Mouse (Mus musculus) ovary, postnatal 10 days (tissue): ENCODE measurements around the gene Slc27a1.
"Not testable (repeated sequence)": the region's sequence is repeated elsewhere in the genome, so short reads cannot be mapped to it uniquely, and the experiment has no call there.

Experiments used
- DNase-seq: peaks from one replicate; pipeline ENCODE4 v3.0.0; 2022; ENCODE audit warnings: low spot score

Gene Slc27a1

GRCm38 (mm10) chr8:71568387-71568937, at the start of gene Slc27a1:
Slc27a1 (plus strand) TSS chr8:71568882.
- DNase-seq = peak; percentile 54

DNA sequence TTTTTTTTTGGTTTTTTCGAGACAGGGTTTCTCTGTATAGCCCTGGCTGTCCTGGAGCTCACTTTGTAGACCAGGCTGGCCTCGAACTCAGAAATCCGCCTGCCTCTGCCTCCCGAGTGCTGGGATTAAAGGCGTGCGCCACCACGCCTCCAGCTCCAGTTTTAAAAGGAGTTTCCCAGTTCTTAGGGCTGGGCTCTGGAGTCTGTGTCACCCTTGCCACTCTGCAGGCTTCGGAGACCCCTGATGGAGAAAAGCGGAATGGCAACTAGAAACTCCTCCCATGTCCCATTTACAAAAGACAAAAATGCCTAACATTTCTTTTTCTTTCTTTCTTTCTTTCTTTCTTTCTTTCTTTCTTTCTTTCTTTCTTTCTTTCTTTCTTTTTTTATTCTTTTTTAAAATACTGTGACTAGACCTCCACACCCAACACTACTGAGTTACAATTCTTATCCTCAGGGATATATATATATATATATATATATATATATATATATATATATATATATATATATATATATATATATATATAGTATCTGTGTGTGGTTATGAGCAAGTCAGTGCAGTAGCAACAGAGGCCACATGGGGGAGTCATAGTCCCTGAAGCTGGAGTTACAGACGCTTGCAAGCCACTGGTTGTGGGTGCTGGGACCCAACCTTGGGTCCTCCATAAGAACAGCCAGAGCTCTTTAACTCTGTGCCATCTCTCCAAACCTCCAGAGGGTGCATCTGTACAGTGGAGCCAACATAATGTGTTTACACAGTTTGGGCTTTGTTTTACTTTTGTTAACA, 49.5 kb upstream of the Slc27a1 start:
- DNase-seq = not testable (repeated sequence)

GRCm38 (mm10) chr8:71521634-71522033, 47.0 kb upstream of the Slc27a1 start:
- peak; percentile 93 for DNase-seq

DNA sequence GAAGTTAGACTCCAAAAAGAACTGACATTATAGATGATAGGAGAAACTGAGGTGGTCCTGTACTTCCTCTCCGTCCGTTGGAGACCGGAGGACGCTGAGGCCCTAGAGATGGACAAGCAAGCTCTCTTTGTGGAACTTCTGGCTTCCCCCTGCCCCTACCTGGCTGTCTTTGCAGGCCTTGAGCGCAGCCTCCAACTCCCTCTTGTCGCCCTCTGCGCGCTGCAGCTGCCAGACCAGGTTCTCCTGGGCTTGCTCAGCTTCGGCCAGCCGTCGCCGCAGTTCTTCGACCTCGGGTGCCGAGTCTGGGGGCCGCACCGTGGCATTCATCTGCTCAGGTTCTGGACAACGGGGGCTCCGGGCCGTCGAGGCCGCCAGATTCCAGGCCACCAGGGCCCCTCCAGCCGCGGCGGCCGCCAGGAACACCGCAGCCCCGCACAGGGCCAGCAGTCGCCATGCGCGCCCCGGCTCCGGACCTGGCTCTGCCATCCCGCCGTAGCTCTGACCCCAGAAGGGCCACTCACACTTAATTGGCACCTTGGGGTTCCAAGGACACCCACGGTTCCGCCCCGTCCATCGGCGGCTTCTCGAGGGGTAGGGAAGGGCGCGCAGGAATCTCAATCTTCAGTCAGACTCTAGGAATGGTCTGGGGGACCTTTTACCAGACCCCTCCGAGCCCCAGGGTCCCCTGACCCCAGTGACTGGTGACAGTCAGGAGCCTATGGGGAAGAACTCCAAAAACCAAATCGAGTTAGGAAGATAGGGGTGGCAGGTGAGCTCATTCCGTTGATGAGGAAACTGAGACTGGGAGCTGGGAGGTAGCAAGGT, 43.2 kb upstream of the Slc27a1 start, which contains the start of gene Ccdc194:
Gene Ccdc194 (minus strand): TSS at position 486 of the 825 bp plus-strand sequence.
- DNase-seq = no peak

DNA sequence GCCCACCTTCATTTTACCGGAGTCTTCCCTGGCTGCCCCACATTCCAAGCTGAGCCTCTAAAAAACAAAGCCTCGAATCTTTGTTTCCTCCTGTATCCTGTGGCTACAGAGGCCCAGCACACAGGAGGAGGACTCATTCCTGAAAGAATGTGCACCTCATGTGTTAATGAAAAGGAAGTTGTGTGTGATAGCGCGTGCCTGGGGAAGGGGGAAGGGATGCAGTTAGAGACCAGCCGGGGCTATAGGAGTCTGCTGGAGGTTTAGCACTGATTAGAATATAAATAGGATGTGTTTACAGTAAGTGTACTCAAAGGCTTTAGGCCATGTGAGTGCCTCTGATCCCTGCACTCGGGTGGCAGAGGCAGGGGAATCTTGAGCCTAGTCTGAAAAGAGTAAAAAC, 42.4 kb upstream of the Slc27a1 start:
- no peak for DNase-seq

DNA sequence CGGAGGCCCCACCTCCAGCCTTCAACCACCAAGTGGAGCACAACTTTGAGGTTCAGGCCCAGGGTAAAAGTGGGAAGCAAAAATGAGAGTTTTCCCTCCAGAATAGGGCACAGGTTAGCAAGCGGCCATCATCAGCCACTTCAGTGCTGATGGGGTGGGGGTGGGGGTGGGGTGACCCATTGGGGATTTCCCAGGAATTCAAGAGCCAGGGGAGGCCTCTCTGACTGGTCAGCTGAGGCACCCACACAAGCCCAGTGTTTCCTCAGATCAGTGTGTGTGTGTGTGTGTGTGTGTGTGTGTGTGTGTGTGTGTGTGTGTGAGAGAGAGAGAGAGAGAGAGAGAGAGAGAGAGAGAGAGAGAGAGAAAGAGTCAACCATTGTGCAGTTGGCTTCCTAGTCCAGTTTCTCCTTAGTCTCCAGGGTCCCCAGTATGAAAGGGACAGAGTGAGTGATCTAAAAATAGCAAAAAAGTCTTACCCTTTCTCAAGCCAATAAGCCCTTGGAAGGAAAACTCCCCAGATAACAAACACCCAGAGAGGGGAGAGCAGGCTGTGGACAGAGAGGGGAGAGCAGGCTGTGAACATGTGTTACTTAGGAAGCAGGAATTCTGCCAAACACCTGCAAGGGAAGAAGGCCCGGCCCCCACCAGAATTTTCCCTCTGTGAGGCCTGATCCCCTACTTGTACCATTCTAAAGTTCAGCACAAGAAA, 41.4 kb upstream of the Slc27a1 start:
- DNase-seq = no peak

GRCm38 (mm10) chr8:71528362-71529073, 40.2 kb upstream of the Slc27a1 start:
- DNase-seq = no peak

- not testable (repeated sequence) for DNase-seq
Measured at GRCm38 (mm10) chr8:71530735-71531467, 37.8 kb upstream of the Slc27a1 start.

DNA sequence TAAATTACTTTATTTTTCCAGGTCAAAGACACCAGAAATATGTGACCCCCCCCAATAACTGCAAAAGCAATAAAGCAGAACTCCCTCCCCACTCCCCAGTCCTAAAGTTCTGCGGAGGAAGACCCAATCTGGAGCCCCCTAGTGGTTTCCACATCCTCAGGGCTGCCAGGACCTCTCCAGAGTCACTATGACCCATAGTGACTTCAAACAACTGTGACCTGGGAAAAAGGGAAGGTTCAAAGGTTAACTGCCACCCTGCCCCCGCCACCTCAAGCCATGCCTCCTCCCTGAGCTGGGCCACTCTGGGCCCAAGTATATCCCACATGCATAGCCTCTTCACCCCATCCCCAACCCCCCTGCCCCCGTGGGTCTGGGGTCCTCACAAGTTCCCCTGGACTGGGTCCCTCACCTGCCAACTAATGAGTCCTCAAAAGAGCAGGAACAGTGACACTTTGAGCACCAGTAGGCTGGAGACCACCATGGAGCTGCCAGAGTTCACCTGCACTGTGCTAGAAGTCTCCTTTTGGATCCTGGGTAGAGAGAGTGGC, 34.3 kb upstream of the Slc27a1 start:
- DNase-seq = no peak

DNA sequence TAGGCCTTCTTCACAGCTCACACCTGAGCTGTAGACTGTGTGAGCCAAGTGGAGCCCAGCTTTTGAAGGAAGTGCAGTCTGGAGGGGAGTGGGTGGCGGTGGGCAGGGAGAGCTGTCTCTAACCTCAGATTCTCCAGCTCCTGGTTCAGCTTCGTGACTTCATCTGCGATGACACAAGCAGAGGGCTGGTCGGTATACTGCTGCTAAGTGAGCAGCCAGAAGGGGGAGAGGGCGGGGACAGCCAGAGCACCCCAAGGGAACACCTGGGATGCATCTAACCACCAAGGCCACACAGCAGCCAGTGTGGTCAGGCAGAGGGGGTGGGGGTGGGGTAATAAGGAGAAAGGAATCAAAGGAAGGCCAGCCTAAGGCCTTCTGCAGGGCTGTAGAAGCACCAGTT, 33.0 kb upstream of the Slc27a1 start:
- DNase-seq = no peak

GRCm38 (mm10) chr8:71537028-71537867, 31.4 kb upstream of the Slc27a1 start, which contains the start of gene Bst2:
Bst2 (minus strand) TSS chr8:71537456.
- DNase-seq = peak; percentile 49

GRCm38 (mm10) chr8:71542632-71543343, 25.9 kb upstream of the Slc27a1 start, which contains the start of gene Mvb12a:
Mvb12a (plus strand) TSS chr8:71542922.
- peak; percentile 71 for DNase-seq

GRCm38 (mm10) chr8:71543755-71544154, 24.9 kb upstream of the Slc27a1 start:
- no peak for DNase-seq

GRCm38 (mm10) chr8:71545053-71545452, 23.6 kb upstream of the Slc27a1 start:
- no peak for DNase-seq

DNA sequence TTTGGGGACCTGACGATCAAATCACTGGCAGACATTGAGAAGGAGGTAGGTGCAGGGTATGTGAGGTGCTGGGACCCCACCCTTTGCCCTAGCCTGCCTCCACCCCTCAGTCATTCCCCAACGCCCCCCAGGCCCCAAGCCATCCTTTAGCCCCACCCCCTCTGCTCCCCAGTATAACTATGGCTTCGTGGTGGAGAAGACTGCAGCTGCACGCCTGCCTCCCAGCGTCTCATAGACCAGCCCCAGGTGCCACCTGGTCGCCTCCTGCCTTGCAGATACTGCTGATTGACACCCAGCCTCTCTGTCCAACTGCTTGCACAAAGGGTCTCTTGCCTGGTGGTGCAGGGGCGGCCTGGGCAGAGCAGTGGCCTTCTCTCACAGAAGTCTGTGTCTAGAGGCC, 21.1 kb upstream of the Slc27a1 start:
- no peak for DNase-seq

DNA sequence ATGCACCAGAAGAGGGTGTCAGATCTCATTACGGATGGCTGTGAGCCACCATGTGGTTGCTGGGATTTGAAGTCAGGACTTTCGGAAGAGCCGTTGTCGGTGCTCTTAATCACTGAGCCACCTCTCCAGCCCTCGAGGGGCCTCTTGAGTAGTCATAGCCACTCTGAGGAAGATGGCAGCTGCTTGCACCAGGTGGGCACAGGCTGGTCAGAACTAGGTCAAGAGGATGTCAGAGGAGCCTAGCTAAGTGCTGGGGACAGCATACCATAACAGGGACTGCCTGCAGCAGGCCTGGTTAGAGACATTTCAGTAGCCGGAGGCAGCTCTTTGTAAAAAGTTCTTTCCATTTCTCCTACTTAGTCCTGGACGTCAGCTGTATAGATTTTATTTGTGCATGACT, 17.9 kb upstream of the Slc27a1 start:
- DNase-seq = no peak

DNA sequence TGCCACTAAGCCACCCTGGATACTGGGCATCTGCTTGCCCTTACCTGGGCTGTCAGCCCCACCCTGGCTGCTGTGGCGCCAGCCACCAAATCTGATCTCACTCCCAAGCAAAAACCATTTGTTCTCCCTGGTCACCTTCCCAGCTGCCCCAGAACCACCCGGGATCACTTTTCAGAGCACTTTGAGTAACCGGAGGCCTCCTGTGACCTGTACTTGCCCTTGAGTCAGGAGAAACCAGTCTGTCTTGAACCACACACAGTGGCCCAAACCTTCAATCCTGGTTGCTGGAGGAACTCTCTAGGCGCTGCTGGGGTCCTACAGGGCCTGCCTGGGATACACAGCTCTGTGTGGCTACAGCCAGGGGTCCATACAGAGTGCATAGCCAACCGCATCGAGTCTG, 15.9 kb upstream of the Slc27a1 start:
- DNase-seq = no peak

GRCm38 (mm10) chr8:71554001-71554400, 14.7 kb upstream of the Slc27a1 start:
- DNase-seq = no peak

DNA sequence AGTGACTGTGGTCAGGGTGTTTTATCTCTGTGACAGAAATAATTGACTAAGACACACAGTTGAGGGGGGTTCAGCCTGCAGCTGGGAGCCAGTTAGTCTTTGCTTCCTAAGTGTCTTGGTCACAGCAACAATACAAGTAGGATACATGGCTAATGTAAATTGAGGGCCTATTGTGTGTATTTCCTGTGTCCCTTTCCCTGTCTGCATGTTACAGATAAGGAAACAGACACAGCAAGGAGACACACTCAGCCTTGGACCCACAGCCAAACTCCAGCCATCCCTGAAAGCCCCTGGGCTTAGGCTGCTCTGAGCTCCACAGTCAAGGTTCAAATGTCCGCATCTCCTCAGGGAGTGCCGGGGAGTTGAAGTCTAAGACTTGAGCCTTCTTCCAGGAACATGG, 14.0 kb upstream of the Slc27a1 start:
- DNase-seq = no peak
